22 mouse cellular contexts compared by ENCODE assay signal in the genomic region with DNA sequence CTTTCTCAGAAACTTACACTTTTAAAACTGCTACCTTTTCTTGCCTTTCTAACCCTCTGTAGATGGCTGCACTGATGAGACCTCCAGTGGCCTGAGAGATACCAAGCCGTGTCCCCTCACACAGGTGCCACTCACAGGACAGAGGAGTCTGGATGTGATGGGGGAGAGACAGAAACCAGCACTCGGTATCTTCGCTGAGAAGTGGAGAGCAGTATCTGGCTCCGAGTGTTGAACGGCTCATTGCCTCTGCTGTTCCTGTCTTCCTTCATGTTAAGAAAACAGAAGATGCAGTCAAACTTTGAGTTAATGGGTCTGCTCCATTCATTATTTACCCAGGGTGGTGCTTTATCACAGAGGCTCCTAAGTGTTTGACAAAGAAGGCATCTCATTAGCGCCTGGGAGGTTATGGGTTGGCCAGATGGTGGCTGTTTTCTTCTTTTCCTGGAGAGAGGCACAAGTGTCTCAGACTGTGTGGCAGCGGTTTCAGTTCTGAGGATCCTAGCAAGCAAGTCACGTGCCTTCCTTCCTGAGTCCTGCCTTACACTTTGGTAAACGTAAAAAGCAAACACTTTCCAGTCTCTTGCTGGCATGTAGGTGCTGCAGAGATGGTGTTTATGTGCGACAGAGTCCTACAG.
A peak's percentile ranks its signal among the peaks of the same experiment; 100 is the strongest.
DNase-seq lines count a peak whose midpoint lies in the region; ATAC-seq and TF ChIP-seq lines count a peak whose summit lies in the region.
"Had no signal": no experiment of that assay in that cellular context is flagged by ENCODE, and none has a peak within 500 bp of the region (broad histone marks: within the 10 kb centered on the region; RNA-seq: fewer than 3 reads in every experiment).

No protein-coding gene starts in this region.

- H3K9ac ChIP-seq in forebrain, embryonic 11.5 days (ENCODE audit: low read length) = no peak overlapping the region
- no peak overlapping the region for H3K9ac ChIP-seq in lung, embryonic 14.5 days
- H3K9ac ChIP-seq in forebrain, embryonic 14.5 days (ENCODE audit: low read length) = no peak overlapping the region
- H3K9ac ChIP-seq in neural tube, embryonic 15.5 days (replicated peaks) = no peak overlapping the region
- H3K9ac ChIP-seq: hindbrain, embryonic 13.5 days; intestine, embryonic 15.5 days; liver, postnatal 0 days; midbrain, embryonic 13.5 days had no signal

- peaks cover 2% of the 10 kb centered on the region; the same call in 1 of the 2 replicates for H3K4me1 ChIP-seq in forebrain, embryonic 11.5 days (replicated peaks; ENCODE audit: control insufficient read depth, insufficient read depth, low read length)
- peaks cover 24% of the 10 kb centered on the region for H3K4me1 ChIP-seq in forebrain, embryonic 10.5 days
- H3K4me1 ChIP-seq in lung, embryonic 14.5 days (ENCODE audit: insufficient read depth) = no peaks in the 10 kb centered on the region
- H3K4me1 ChIP-seq in forebrain, embryonic 14.5 days (ENCODE audit: control insufficient read depth, insufficient read depth, low read length) = peaks cover 7% of the 10 kb centered on the region; the same call in 1 of the 2 replicates
- peaks cover 3% of the 10 kb centered on the region; the same call in 1 of the 2 replicates for H3K4me1 ChIP-seq in neural tube, embryonic 15.5 days
- H3K4me1 ChIP-seq: intestine, embryonic 15.5 days; midbrain, embryonic 13.5 days had no signal

- ATAC-seq in forebrain, embryonic 11.5 days (replicated peaks; ENCODE audit: low FRiP score) = peak; percentile 70; the same call in 1 of the 2 replicates
- ATAC-seq in lung, embryonic 14.5 days (ENCODE audit: insufficient read depth) = no peak
- peak; percentile 83 for ATAC-seq in forebrain, embryonic 14.5 days
- no peak for ATAC-seq in neural tube, embryonic 15.5 days (ENCODE audit: low FRiP score)
- ATAC-seq: intestine, embryonic 15.5 days; liver, postnatal 0 days; midbrain, embryonic 13.5 days had no signal

- no peaks in the 10 kb centered on the region for H3K27me3 ChIP-seq in forebrain, embryonic 11.5 days (ENCODE audit: control insufficient read depth, insufficient read depth, low read length)
- peaks cover 5% of the 10 kb centered on the region; the same call in 1 of the 2 replicates for H3K27me3 ChIP-seq in forebrain, embryonic 10.5 days (ENCODE audit: poor library complexity, severe bottlenecking)
- H3K27me3 ChIP-seq in lung, embryonic 14.5 days (ENCODE audit: insufficient read depth, low read length) = no peaks in the 10 kb centered on the region
- no peaks in the 10 kb centered on the region for H3K27me3 ChIP-seq in forebrain, embryonic 14.5 days (replicated peaks; ENCODE audit: control insufficient read depth, insufficient read depth, low read length)
- H3K27me3 ChIP-seq in neural tube, embryonic 15.5 days (replicated peaks) = no peaks in the 10 kb centered on the region; the same call in 1 of the 2 replicates
- H3K27me3 ChIP-seq: hindbrain, embryonic 13.5 days; intestine, embryonic 15.5 days; midbrain, embryonic 13.5 days had no signal

- no peak for DNase-seq in forebrain, embryonic 11.5 days (ENCODE audit: low spot score)
- no peak for DNase-seq in forebrain, embryonic 10.5 days (ENCODE audit: extremely low spot score, low spot score)
- peak; percentile 2 for DNase-seq in lung, embryonic 14.5 days
- no peak for DNase-seq in lung, postnatal 10 days
- peak; percentile 69 for DNase-seq in forebrain, embryonic 14.5 days (ENCODE audit: low spot score)
- DNase-seq in layer of hippocampus, adult 9-11 months = no peak
- DNase-seq in thymus, postnatal 14 days = no peak
- DNase-seq: adrenal gland, postnatal 10 days; cerebellum, adult 8-10 months; gastrocnemius, postnatal 14 days; kidney, postnatal 4 days; layer of hippocampus, postnatal 36 days; liver; liver, postnatal 0 days; right cerebral cortex, postnatal 14 days had no signal

- WGBS in forebrain, embryonic 11.5 days = 64% methylated on average over 10 of the region's 10 CpGs
- WGBS in forebrain, embryonic 10.5 days = 76% methylated on average over 10 of the region's 10 CpGs
- 19% methylated on average over 10 of the region's 10 CpGs for WGBS in lung, embryonic 14.5 days
- WGBS in forebrain, embryonic 14.5 days = 39% methylated on average over 10 of the region's 10 CpGs
- 34% methylated on average over 10 of the region's 10 CpGs for WGBS in neural tube, embryonic 15.5 days

- no peak overlapping the region for H3K4me2 ChIP-seq in forebrain, embryonic 11.5 days (ENCODE audit: low read depth, low read length, severe bottlenecking)
- no peak overlapping the region for H3K4me2 ChIP-seq in lung, embryonic 14.5 days
- H3K4me2 ChIP-seq in forebrain, embryonic 14.5 days (ENCODE audit: low read length) = no peak overlapping the region
- peak overlapping the region; percentile 6; the same call in 1 of the 2 replicates for H3K4me2 ChIP-seq in neural tube, embryonic 15.5 days
- H3K4me2 ChIP-seq: hindbrain, embryonic 13.5 days; intestine, embryonic 15.5 days; midbrain, embryonic 13.5 days had no signal

- H3K4me3 ChIP-seq in forebrain, embryonic 11.5 days (ENCODE audit: low read depth, low read length) = no peak overlapping the region
- no peak overlapping the region for H3K4me3 ChIP-seq in forebrain, embryonic 10.5 days
- H3K4me3 ChIP-seq in lung, embryonic 14.5 days (ENCODE audit: low read depth, low read length) = no peak overlapping the region
- H3K4me3 ChIP-seq in forebrain, embryonic 14.5 days (ENCODE audit: low read depth, low read length) = no peak overlapping the region
- H3K4me3 ChIP-seq in neural tube, embryonic 15.5 days (replicated peaks) = no peak overlapping the region
- H3K4me3 ChIP-seq: hindbrain, embryonic 13.5 days; intestine, embryonic 15.5 days; midbrain, embryonic 13.5 days; myocyte had no signal

- TF ChIP-seq CTCF in lung, embryonic 14.5 days (IDR thresholded peaks at IDR 0.05; ENCODE audit: low read depth) = no peak

- no peak overlapping the region for H3K27ac ChIP-seq in forebrain, embryonic 11.5 days (ENCODE audit: low read depth, low read length)
- no peak overlapping the region for H3K27ac ChIP-seq in forebrain, embryonic 10.5 days
- H3K27ac ChIP-seq in lung, embryonic 14.5 days (ENCODE audit: low read depth) = no peak overlapping the region
- H3K27ac ChIP-seq in forebrain, embryonic 14.5 days (ENCODE audit: low read depth, low read length) = no peak overlapping the region
- H3K27ac ChIP-seq in neural tube, embryonic 15.5 days (replicated peaks) = no peak overlapping the region
- H3K27ac ChIP-seq: hindbrain, embryonic 13.5 days; intestine, embryonic 15.5 days; macrophage; midbrain, embryonic 13.5 days; stomach, postnatal 0 days had no signal

- H3K36me3 ChIP-seq in forebrain, embryonic 11.5 days (ENCODE audit: control insufficient read depth, insufficient read depth, low read length) = no peaks in the 10 kb centered on the region
- H3K36me3 ChIP-seq in forebrain, embryonic 10.5 days (replicated peaks) = no peaks in the 10 kb centered on the region
- H3K36me3 ChIP-seq in lung, embryonic 14.5 days (ENCODE audit: insufficient read depth) = no peaks in the 10 kb centered on the region
- no peaks in the 10 kb centered on the region for H3K36me3 ChIP-seq in forebrain, embryonic 14.5 days (ENCODE audit: control insufficient read depth, insufficient read depth, low read length)
- H3K36me3 ChIP-seq in neural tube, embryonic 15.5 days = no peaks in the 10 kb centered on the region
- H3K36me3 ChIP-seq: hindbrain, embryonic 13.5 days; intestine, embryonic 15.5 days; midbrain, embryonic 13.5 days had no signal

- H3K9me3 ChIP-seq in forebrain, embryonic 11.5 days (ENCODE audit: control insufficient read depth, low read length) = no peaks in the 10 kb centered on the region
- H3K9me3 ChIP-seq in forebrain, embryonic 10.5 days = no peaks in the 10 kb centered on the region
- no peaks in the 10 kb centered on the region for H3K9me3 ChIP-seq in lung, embryonic 14.5 days (ENCODE audit: low read depth, low read length)
- H3K9me3 ChIP-seq in forebrain, embryonic 14.5 days (replicated peaks; ENCODE audit: control insufficient read depth, low read length) = no peaks in the 10 kb centered on the region
- no peaks in the 10 kb centered on the region for H3K9me3 ChIP-seq in neural tube, embryonic 15.5 days (replicated peaks)
- H3K9me3 ChIP-seq: hindbrain, embryonic 13.5 days; intestine, embryonic 15.5 days; midbrain, embryonic 13.5 days had no signal

Comparison
In these comparisons a context has a peak if more than half of its experiments do, and no peak if none do; other contexts are left out.
1. DNase-seq: peak in lung, embryonic 14.5 days (single experiment) and forebrain, embryonic 14.5 days (single experiment); none in forebrain, embryonic 11.5 days (single experiment), forebrain, embryonic 10.5 days (single experiment), lung, postnatal 10 days (single experiment), layer of hippocampus, adult 9-11 months (single experiment) and thymus, postnatal 14 days (single experiment).
2. ATAC-seq: peak in forebrain, embryonic 11.5 days (single experiment) and forebrain, embryonic 14.5 days (single experiment); none in lung, embryonic 14.5 days (single experiment) and neural tube, embryonic 15.5 days (single experiment).